Comparison of ENCODE assay signal across 8 mouse cellular contexts in the genomic region with DNA sequence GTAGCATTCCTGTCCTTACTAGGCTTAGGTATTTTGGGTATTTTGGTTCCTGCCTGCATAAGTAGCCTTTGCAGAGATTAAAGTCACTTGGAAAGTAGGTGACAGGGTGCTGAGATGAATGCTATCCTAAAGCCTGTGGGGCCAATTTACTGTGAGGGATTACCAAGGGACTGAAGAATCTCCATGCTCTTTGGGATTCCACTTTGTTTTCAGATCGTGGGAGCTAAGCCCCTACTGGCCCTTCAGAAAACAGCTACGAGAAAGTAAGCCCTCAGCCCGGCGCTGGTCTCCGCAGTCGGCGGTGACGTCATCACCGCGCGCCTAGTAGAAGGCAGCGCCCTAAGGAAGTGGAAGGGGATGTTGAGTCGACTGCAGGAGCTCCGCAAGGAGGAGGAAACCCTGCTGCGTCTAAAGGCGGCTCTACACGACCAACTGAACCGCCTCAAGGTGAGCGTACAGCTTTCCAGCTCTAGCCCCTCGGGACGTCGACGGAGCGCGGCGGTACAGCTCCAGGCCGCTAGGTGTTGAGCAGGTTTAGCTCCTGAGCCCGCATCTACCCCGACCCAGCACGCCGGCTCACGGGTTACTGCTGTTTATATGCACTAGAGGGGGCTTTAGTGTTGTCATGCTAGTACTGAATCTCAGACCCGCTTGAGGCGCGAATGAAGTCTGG. TPM values are rescaled to one million over a fixed set of nuclear protein-coding genes. Genes with fewer than 3 reads are reported as not detected.
DNase-seq lines count a peak whose midpoint lies in the region; ATAC-seq lines count a peak whose summit lies in the region.

Snapc5 (plus strand) TSS at position 301 of the 673 bp plus-strand sequence.

- H3K4me1 ChIP-seq in intestine, embryonic 14.5 days (replicated peaks; ENCODE audit: control insufficient read depth, insufficient read depth, low read length) = peaks cover 4% of the 10 kb centered on the region

- under 1% methylated on average over 35 of the region's 35 CpGs for WGBS in intestine, embryonic 14.5 days

- peak; percentile 94 for ATAC-seq in intestine, embryonic 14.5 days (replicated peaks; ENCODE audit: low FRiP score, low TSS enrichment, low read depth)

- H3K27ac ChIP-seq in intestine, embryonic 14.5 days (ENCODE audit: low read depth) = peak within 1 kb of the TSS; percentile 69

- H3K9me3 ChIP-seq in intestine, embryonic 14.5 days (ENCODE audit: control insufficient read depth, low read length) = no peaks in the 10 kb centered on the region

- intact Hi-C loops in left cerebral cortex, postnatal 14 days (cut with DNase I) = loop anchor here (1.0 to 2.0 kb wide), 2 partner anchors 74 to 94 kb away; partner anchors contain the start of gene Map2k1

- no peaks in the 10 kb centered on the region for H3K27me3 ChIP-seq in intestine, embryonic 14.5 days (replicated peaks; ENCODE audit: control insufficient read depth, insufficient read depth, low read length)

- peak within 1 kb of the TSS; percentile 55 for H3K9ac ChIP-seq in intestine, embryonic 14.5 days (ENCODE audit: low read length)

- H3K4me3 ChIP-seq in intestine, embryonic 14.5 days (ENCODE audit: low read depth, low read length) = peak within 1 kb of the TSS; percentile 71

- DNase-seq in adrenal gland, adult (ENCODE audit: inconsistent age in 2 of 2, low spot score in 1 of 2) = peak; percentile 92 to 97
- DNase-seq in embryo, embryonic 10.5 days (ENCODE audit: low spot score) = peak; percentile 96
- DNase-seq in gastrocnemius, postnatal 25 days = peak; percentile 84
- peak; percentile 97 for DNase-seq in intestine, embryonic 14.5 days (ENCODE audit: low spot score)
- peak; percentile 92 to 94 for DNase-seq in left cerebral cortex, postnatal 14 days (ENCODE audit: low spot score in 2 of 2)
- DNase-seq in mesoderm, embryonic 11.5 days (ENCODE audit: low read depth, low spot score) = peak; percentile 97
- peak; percentile 86 to 87 for DNase-seq in right cerebral cortex, postnatal 36 days (ENCODE audit: low spot score in 2 of 2)
- peak; percentile 94 for DNase-seq in yolk sac, embryonic 10.5 days (ENCODE audit: low spot score)

- H3K36me3 ChIP-seq in intestine, embryonic 14.5 days (ENCODE audit: control insufficient read depth, insufficient read depth, low read length) = peaks cover 75% of the 10 kb centered on the region

- peak within 1 kb of the TSS; percentile 58 for H3K4me2 ChIP-seq in intestine, embryonic 14.5 days (ENCODE audit: low read length)

RNA-seq across cellular contexts. Expression of gene Snapc5, which starts in this region (rescaled TPM):
- total RNA-seq in gastrocnemius, postnatal 25 days (2021) = 10 to 100 TPM; 17.9 to 18.5 TPM
- polyA plus RNA-seq in intestine, embryonic 14.5 days (2014; fragmentation: Nextera tagmentation; extraction: Ambion mirVana) = 29.2 and 30.2 TPM in 2 replicates
- total RNA-seq in left cerebral cortex, postnatal 14 days (2021) = 10 to 100 TPM; 20.0 to 20.7 TPM

Comparison
In these comparisons a context has a peak if more than half of its experiments do, and no peak if none do; other contexts are left out.
1. Peak in every context shown above with its lines: DNase-seq, ATAC-seq, H3K4me3 ChIP-seq and H3K27ac ChIP-seq.